Mouse (Mus musculus) ovary, adult 18-20 months (tissue): ENCODE measurements around the gene Tenm4.

ENCODE experiments used
- DNase-seq: peaks from one replicate; pipeline ENCODE4 v3.0.0; 2022; ENCODE audit warnings: low spot score, mixed read lengths

The Tenm4 gene

GRCm38 (mm10) chr7:96681808-96682207 is 510.8 kb downstream of the Tenm4 start:
- no peak for DNase-seq

- DNase-seq = no peak
Observed at GRCm38 (mm10) chr7:96688141-96688540, 517.1 kb downstream of the Tenm4 start.

GRCm38 (mm10) chr7:96701097-96701845 is 530.2 kb downstream of the Tenm4 start:
- DNase-seq = no peak

GRCm38 (mm10) chr7:96703958-96704357 is 532.9 kb downstream of the Tenm4 start:
- no peak for DNase-seq

GRCm38 (mm10) chr7:96705307-96706129 is 534.5 kb downstream of the Tenm4 start:
- no peak for DNase-seq

- no peak for DNase-seq
Observed at GRCm38 (mm10) chr7:96706531-96706930, 535.5 kb downstream of the Tenm4 start.

GRCm38 (mm10) chr7:96707112-96707511 is 536.1 kb downstream of the Tenm4 start:
- DNase-seq = no peak

GRCm38 (mm10) chr7:96708071-96708470 is 537.0 kb downstream of the Tenm4 start:
- DNase-seq = no peak

- no peak for DNase-seq
Observed at GRCm38 (mm10) chr7:96708561-96708960, 537.5 kb downstream of the Tenm4 start.

GRCm38 (mm10) chr7:96708968-96709367 is 537.9 kb downstream of the Tenm4 start:
- no peak for DNase-seq

GRCm38 (mm10) chr7:96709891-96710290 is 538.8 kb downstream of the Tenm4 start:
- DNase-seq = no peak

GRCm38 (mm10) chr7:96710658-96711071 is 539.6 kb downstream of the Tenm4 start:
- DNase-seq = no peak

- no peak for DNase-seq
Observed at GRCm38 (mm10) chr7:96712876-96713275, 541.8 kb downstream of the Tenm4 start.

GRCm38 (mm10) chr7:96716911-96717310 is 545.9 kb downstream of the Tenm4 start:
- DNase-seq = no peak

- DNase-seq = peak; percentile 19
Observed at GRCm38 (mm10) chr7:96718201-96719155, 547.4 kb downstream of the Tenm4 start.

- no peak for DNase-seq
Observed at GRCm38 (mm10) chr7:96719926-96720325, 548.9 kb downstream of the Tenm4 start.

- DNase-seq = no peak
Observed at GRCm38 (mm10) chr7:96720465-96720864, 549.4 kb downstream of the Tenm4 start.

- DNase-seq = no peak
Observed at GRCm38 (mm10) chr7:96722796-96723195, 551.8 kb downstream of the Tenm4 start.

- DNase-seq = no peak
Observed at GRCm38 (mm10) chr7:96725603-96726002, 554.6 kb downstream of the Tenm4 start.

- DNase-seq = no peak
Observed at GRCm38 (mm10) chr7:96730360-96730759, 559.3 kb downstream of the Tenm4 start.

- no peak for DNase-seq
Observed at GRCm38 (mm10) chr7:96731947-96732346, 560.9 kb downstream of the Tenm4 start.
